Mouse (Mus musculus): Measurements from ENCODE around the gene 4930550C14Rik. TPM values are rescaled to one million over a fixed set of nuclear protein-coding genes. Genes with fewer than 3 reads are reported as not detected.

Gene 4930550C14Rik
- 20.9 TPM for polyA plus RNA-seq (2014; fragmentation: Illumina TruSeq; extraction: RNeasy Lipid Tissue Mini Kit (QIAGEN cat#74804); ENCODE audit: low read depth, low replicate concordance)

GRCm38 (mm10) chr9:53402291-53402711 lies at the start of gene 4930550C14Rik:
Gene 4930550C14Rik, plus strand, starts transcription at chr9:53402325.

GRCm38 (mm10) chr9:53383951-53384866 lies 17.9 kb upstream of the 4930550C14Rik start, which contains the start of gene Kdelc2:
Gene Kdelc2, plus strand, starts transcription at chr9:53384025.

Other genes starting within 250 kb of the 4930550C14Rik start
- gene Ddx10, start 154.3 kb upstream of the 4930550C14Rik start, polyA plus RNA-seq (2014; fragmentation: Illumina TruSeq; extraction: RNeasy Lipid Tissue Mini Kit (QIAGEN cat#74804); ENCODE audit: low read depth, low replicate concordance): 33.6 TPM
- 10.6 TPM for gene Exph5, start 100.7 kb upstream of the 4930550C14Rik start, polyA plus RNA-seq (2014; fragmentation: Illumina TruSeq; extraction: RNeasy Lipid Tissue Mini Kit (QIAGEN cat#74804); ENCODE audit: low read depth, low replicate concordance)
- gene Kdelc2, start 18.3 kb upstream of the 4930550C14Rik start, polyA plus RNA-seq (2014; fragmentation: Illumina TruSeq; extraction: RNeasy Lipid Tissue Mini Kit (QIAGEN cat#74804); ENCODE audit: low read depth, low replicate concordance): 22.2 TPM
- 15.6 TPM for gene Atm, start 134.4 kb downstream of the 4930550C14Rik start, polyA plus RNA-seq (2014; fragmentation: Illumina TruSeq; extraction: RNeasy Lipid Tissue Mini Kit (QIAGEN cat#74804); ENCODE audit: low read depth, low replicate concordance)
- 19.1 TPM for gene Npat, start 134.7 kb downstream of the 4930550C14Rik start, polyA plus RNA-seq (2014; fragmentation: Illumina TruSeq; extraction: RNeasy Lipid Tissue Mini Kit (QIAGEN cat#74804); ENCODE audit: low read depth, low replicate concordance)
- 271 TPM for gene Acat1, start 208.1 kb downstream of the 4930550C14Rik start, polyA plus RNA-seq (2014; fragmentation: Illumina TruSeq; extraction: RNeasy Lipid Tissue Mini Kit (QIAGEN cat#74804); ENCODE audit: low read depth, low replicate concordance)

Measured in kidney, adult 10 weeks (tissue).